Mouse (Mus musculus) cortical plate, adult 2 months (tissue): Measurements from ENCODE around the gene Zfhx2.
A peak's percentile ranks its signal among the peaks of the same experiment; 100 is the strongest.

Experiments used
- CTCF ChIP-seq: fragments of 200-500 bp; IDR thresholded peaks from 2 replicates; pipeline ENCODE4 v1.5.1; 2011; ENCODE audit warnings: mild to moderate bottlenecking, control low read depth, low read length; ENCODE audit not compliant: insufficient read depth; ENCODE audit errors: extremely low read depth
- POLR2A ChIP-seq: fragments of 200-500 bp; IDR thresholded peaks from 2 replicates; pipeline ENCODE4 v1.6.1; 2011; ENCODE audit warnings: mild to moderate bottlenecking, low read length, control low read depth; ENCODE audit not compliant: insufficient read depth; ENCODE audit errors: extremely low read depth

- TF ChIP-seq CTCF (peak; percentile 80), POLR2A (no peak)
Measured at GRCm38 (mm10) chr14:55079214-55079970, 12.7 kb downstream of the Zfhx2 start.
